Mouse (Mus musculus) limb, embryonic 11.5 days (tissue): Measurements from ENCODE around the gene 6030468B19Rik. TPM values are rescaled to one million over a fixed set of nuclear protein-coding genes. Genes with fewer than 3 reads are reported as not detected.
A peak's percentile ranks its signal among the peaks of the same experiment; 100 is the strongest.

Experiments
- ATAC-seq: fragments of 200-750 bp; cut with Nextera tagmentation; 2 replicates; pipeline ENCODE4 v1.8.0; 2017; ENCODE audit warnings: low read depth; ENCODE audit not compliant: insufficient number of reproducible peaks, low FRiP score, low TSS enrichment
- DNase-seq: peaks from one replicate; pipeline ENCODE4 v3.0.0-alpha.2; 2015; ENCODE audit warnings: low spot score
- H3K27ac ChIP-seq: fragments of 300-500 bp; sonication (generic); replicated peaks from 2 replicates; pipeline ENCODE4 v1.5.1; 2014; ENCODE audit warnings: low read depth, mild to moderate bottlenecking, low read length
- H3K27me3 ChIP-seq: fragments of 300-500 bp; sonication (generic); 2 replicates; pipeline ENCODE4 v1.6.1; 2014; ENCODE audit warnings: mild to moderate bottlenecking, low read length, mixed read lengths; ENCODE audit not compliant: control insufficient read depth, insufficient read depth
- H3K36me3 ChIP-seq: fragments of 300-500 bp; sonication (generic); 2 replicates; pipeline ENCODE4 v1.6.1; 2014; ENCODE audit warnings: mild to moderate bottlenecking, low read length, moderate library complexity, mixed read lengths; ENCODE audit not compliant: control insufficient read depth, insufficient read depth
- H3K4me1 ChIP-seq: fragments of 300-500 bp; sonication (generic); 2 replicates; pipeline ENCODE4 v1.6.1; 2014; ENCODE audit warnings: low read length, mixed read lengths; ENCODE audit not compliant: control insufficient read depth, insufficient read depth
- H3K4me2 ChIP-seq: fragments of 300-500 bp; sonication (generic); 2 replicates; pipeline ENCODE4 v1.6.1; 2014; ENCODE audit warnings: low read depth, mild to moderate bottlenecking, moderate library complexity; ENCODE audit not compliant: severe bottlenecking
- H3K4me3 ChIP-seq: fragments of 300-500 bp; sonication (generic); 2 replicates; pipeline ENCODE4 v1.5.1; 2014; ENCODE audit warnings: low read depth, low read length
- H3K9ac ChIP-seq: fragments of 300-500 bp; sonication (generic); 2 replicates; pipeline ENCODE4 v1.6.1; 2014; ENCODE audit warnings: mild to moderate bottlenecking, low read length
- H3K9me3 ChIP-seq: fragments of 300-500 bp; sonication (generic); 2 replicates; pipeline ENCODE4 v1.6.1; 2016; ENCODE audit warnings: low read length; ENCODE audit not compliant: control insufficient read depth
- WGBS: fragments of 180-500 bp; shearing (Covaris S2); extraction: QIAGEN DNeasy Blood & Tissue Kit; methylation state at CpG from one replicate; pipeline ENCODE4 v1.1.7; 2014; 5-methylcytosine and 5-hydroxymethylcytosine counted together
- polyA plus RNA-seq: library from polyadenylated mRNA; unstranded; fragments of >200 nt; fragmentation: Nextera tagmentation; extraction: Ambion mirVana; gene quantifications from 2 replicates; pipeline ENCODE4 v1.2.1, GENCODE M21; 2014

The 6030468B19Rik gene
- polyA plus RNA-seq, 1 experiment from 2014 or later: 0.83 TPM

DNA sequence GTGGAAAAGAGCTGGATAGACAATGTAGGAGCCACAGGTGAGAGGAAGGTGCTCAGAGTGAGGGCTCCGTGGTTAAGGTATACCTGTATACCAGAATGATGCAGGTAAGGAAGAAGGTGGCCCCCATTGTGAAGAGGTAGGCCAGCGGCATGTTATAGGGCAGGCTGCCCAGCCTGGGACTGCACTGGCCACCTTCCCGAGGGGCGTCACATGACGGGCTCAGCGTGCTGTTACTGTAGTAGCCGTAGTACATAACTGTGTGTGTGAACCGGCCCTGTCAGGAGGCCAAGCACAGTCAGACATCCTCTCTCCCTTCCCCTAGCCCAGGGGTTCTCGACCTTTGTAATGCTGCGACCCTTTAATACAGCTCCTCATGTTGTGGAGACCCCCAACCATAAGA, 22.5 kb upstream of the 6030468B19Rik start:
- Histone ChIP-seq H3K4me3 (no peak overlapping the region), H3K9me3 (no peaks in the 10 kb centered on the region), H3K9ac (no peak overlapping the region), H3K27ac (no peak overlapping the region), H3K36me3 (peaks cover 5% of the 10 kb centered on the region), H3K4me1 (peaks cover 12% of the 10 kb centered on the region), H3K4me2 (no peak overlapping the region), H3K27me3 (no peaks in the 10 kb centered on the region)
- ATAC-seq (no peak), DNase-seq (no peak)
- 94% methylated on average over 10 of the region's 10 CpGs for WGBS

GRCm38 (mm10) chr11:117775540-117775939, 21.9 kb upstream of the 6030468B19Rik start:
- Histone ChIP-seq H3K27me3 (no peaks in the 10 kb centered on the region), H3K9ac (no peak overlapping the region), H3K9me3 (no peaks in the 10 kb centered on the region), H3K27ac (no peak overlapping the region), H3K4me2 (no peak overlapping the region), H3K36me3 (peaks cover 5% of the 10 kb centered on the region), H3K4me1 (peaks cover 17% of the 10 kb centered on the region), H3K4me3 (no peak overlapping the region)
- no peak for DNase-seq
- 92% methylated on average over 13 of the region's 13 CpGs for WGBS
- no peak for ATAC-seq

- Histone ChIP-seq H3K9me3 (no peaks in the 10 kb centered on the region), H3K36me3 (peaks cover 5% of the 10 kb centered on the region), H3K27me3 (no peaks in the 10 kb centered on the region), H3K4me3 (no peak overlapping the region), H3K27ac (no peak overlapping the region), H3K9ac (no peak overlapping the region; the same call in 1 of the 2 replicates), H3K4me2 (no peak overlapping the region), H3K4me1 (peaks cover 22% of the 10 kb centered on the region)
- ATAC-seq (no peak), DNase-seq (no peak)
- 91% methylated on average over 14 of the region's 14 CpGs for WGBS
These were observed 21.2 kb upstream of the 6030468B19Rik start for GRCm38 (mm10) chr11:117776085-117776792.

GRCm38 (mm10) chr11:117777111-117777510, 20.3 kb upstream of the 6030468B19Rik start:
- H3K27me3 ChIP-seq: peaks cover 2% of the 10 kb centered on the region; the same call in 1 of the 2 replicates
- H3K4me3 ChIP-seq: no peak overlapping the region
- peaks cover 25% of the 10 kb centered on the region for H3K4me1 ChIP-seq
- 90% methylated on average over 5 of the region's 5 CpGs for WGBS
- no peak for ATAC-seq
- H3K36me3 ChIP-seq: peaks cover 5% of the 10 kb centered on the region
- H3K4me2 ChIP-seq: no peak overlapping the region
- DNase-seq: no peak
- no peak overlapping the region for H3K9ac ChIP-seq
- H3K9me3 ChIP-seq: no peaks in the 10 kb centered on the region
- no peak overlapping the region for H3K27ac ChIP-seq

- Histone ChIP-seq H3K36me3 (peaks cover 5% of the 10 kb centered on the region), H3K4me3 (no peak overlapping the region), H3K4me2 (no peak overlapping the region), H3K27ac (no peak overlapping the region), H3K27me3 (peaks cover 2% of the 10 kb centered on the region; the same call in 1 of the 2 replicates), H3K9me3 (no peaks in the 10 kb centered on the region), H3K9ac (no peak overlapping the region), H3K4me1 (peaks cover 25% of the 10 kb centered on the region)
- DNase-seq (no peak), ATAC-seq (no peak)
- WGBS: 97% methylated on average over 11 of the region's 11 CpGs
These were observed 19.4 kb upstream of the 6030468B19Rik start for GRCm38 (mm10) chr11:117778031-117778430.

DNA sequence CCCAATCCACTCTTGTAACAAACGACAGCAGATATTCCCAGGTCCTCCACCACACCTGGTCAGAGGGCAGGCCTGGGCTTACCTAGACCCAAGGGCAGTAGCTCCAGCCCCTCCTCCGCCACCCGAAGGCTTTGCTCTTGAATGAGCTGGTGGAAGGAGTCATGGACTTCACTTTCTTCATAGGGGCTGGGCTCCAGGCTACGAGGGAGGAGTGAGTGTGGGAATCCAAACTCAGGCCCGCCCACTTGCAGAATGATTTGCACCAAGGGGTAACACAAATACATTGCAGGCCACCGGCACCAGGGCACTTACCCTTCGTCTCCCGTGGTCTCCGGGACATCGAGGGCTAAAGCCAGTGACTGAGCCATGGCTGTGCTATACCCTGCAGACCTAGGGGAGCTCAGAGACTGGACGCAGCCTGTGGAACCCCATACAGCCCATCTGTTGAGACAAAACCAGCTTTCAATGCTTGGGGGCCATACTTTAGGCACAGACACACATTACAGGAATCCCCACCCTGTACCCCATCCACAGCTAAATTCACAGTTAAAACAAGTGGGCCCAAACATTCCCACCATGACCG, 18.5 kb upstream of the 6030468B19Rik start:
- H3K4me2 ChIP-seq: peak overlapping the region; percentile 99
- no peaks in the 10 kb centered on the region for H3K9me3 ChIP-seq
- DNase-seq (peak; percentile 45), ATAC-seq (no peak)
- H3K4me1 ChIP-seq: peaks cover 27% of the 10 kb centered on the region
- H3K27me3 ChIP-seq: peaks cover 2% of the 10 kb centered on the region; the same call in 1 of the 2 replicates
- 56% methylated on average over 12 of the region's 12 CpGs for WGBS
- peak overlapping the region; percentile 1; the same call in 1 of the 2 replicates for H3K9ac ChIP-seq
- peak overlapping the region; percentile 63 for H3K27ac ChIP-seq
- H3K36me3 ChIP-seq: peaks cover 3% of the 10 kb centered on the region; the same call in 1 of the 2 replicates
- peak overlapping the region; percentile 5; the same call in 1 of the 2 replicates for H3K4me3 ChIP-seq

DNA sequence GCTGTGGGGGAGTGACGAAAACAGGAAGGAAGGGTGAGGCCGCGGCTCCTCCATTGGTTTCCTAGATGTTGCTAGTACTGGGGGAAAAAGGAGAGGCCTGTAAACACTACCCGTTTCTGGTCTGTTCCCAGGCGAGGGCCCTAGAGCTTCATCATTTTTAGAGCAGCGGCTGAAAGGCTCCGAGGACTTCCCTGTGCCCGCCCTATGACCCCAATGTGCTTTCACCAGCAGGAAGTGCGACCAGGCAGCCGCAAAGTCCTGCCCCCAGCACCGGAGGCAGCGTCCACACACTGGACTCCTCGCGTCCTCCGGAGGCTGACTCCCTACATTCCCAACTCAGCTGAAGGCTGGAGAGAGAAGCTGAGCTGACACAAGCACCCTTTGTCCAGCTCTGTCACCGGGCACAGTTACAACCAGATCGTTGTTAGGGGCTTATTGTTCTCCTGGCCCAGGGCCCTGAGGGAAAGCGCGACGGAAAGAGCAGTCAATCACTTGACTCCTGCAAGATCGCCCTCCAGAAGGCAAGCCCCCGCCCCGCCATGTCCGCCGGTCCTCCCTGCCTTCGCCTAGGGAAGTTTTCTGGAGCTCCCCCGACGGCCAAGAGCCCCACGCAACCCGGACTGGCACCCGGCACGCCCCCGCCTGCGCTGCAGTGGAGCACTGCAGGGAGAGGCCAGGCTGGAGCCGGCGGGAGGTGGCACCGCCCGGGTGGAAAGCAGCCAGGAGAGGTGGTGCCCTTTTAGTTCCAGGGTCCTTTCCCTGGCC, 17.8 kb upstream of the 6030468B19Rik start:
- peak overlapping the region; percentile 63 for H3K9ac ChIP-seq
- peak overlapping the region; percentile 43 for H3K4me3 ChIP-seq
- H3K27ac ChIP-seq: peak overlapping the region; percentile 63
- peaks cover 3% of the 10 kb centered on the region; the same call in 1 of the 2 replicates for H3K36me3 ChIP-seq
- H3K27me3 ChIP-seq: peaks cover 2% of the 10 kb centered on the region; the same call in 1 of the 2 replicates
- 4% methylated on average over 38 of the region's 38 CpGs for WGBS
- peaks cover 27% of the 10 kb centered on the region for H3K4me1 ChIP-seq
- DNase-seq (peak; percentile 79), ATAC-seq (peak; percentile 16; the same call in 1 of the 2 replicates)
- no peaks in the 10 kb centered on the region for H3K9me3 ChIP-seq
- H3K4me2 ChIP-seq: peak overlapping the region; percentile 99

DNA sequence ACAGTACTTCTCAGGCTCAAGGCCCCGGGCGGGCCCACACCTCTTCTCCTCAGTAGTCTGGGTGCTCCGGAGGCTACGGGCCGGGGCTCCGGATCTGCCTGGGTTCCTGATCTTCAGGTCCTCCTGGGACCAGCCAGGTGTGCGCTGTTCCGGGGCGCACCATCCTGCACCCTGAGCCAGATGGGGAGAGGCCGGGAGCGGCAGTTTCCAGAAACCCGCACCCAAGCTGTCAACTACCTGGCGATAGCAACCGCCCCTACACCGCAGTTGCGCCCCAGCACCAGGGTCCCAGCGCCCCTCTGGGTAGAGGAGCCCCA, 17.3 kb upstream of the 6030468B19Rik start:
- Histone ChIP-seq H3K27ac (peak overlapping the region; percentile 63), H3K4me2 (peak overlapping the region; percentile 99), H3K27me3 (peaks cover 2% of the 10 kb centered on the region; the same call in 1 of the 2 replicates), H3K36me3 (peaks cover 3% of the 10 kb centered on the region; the same call in 1 of the 2 replicates), H3K4me1 (peaks cover 27% of the 10 kb centered on the region), H3K9me3 (no peaks in the 10 kb centered on the region), H3K4me3 (peak overlapping the region; percentile 43), H3K9ac (peak overlapping the region; percentile 63)
- WGBS: 3% methylated on average over 16 of the region's 17 CpGs
- DNase-seq (no peak), ATAC-seq (peak; percentile 46)
